Mouse (Mus musculus) C2C12 (cell line): Measurements from ENCODE around the gene Iqca. TPM values are rescaled to one million over a fixed set of nuclear protein-coding genes. Genes with fewer than 3 reads are reported as not detected.

ENCODE experiments used
- H3K27me3 ChIP-seq: one replicate; pipeline ENCODE4 v1.6.1; 2011; ENCODE audit not compliant: control insufficient read depth, insufficient read depth, insufficient read length
- H3K36me3 ChIP-seq: one replicate; pipeline ENCODE4 v1.6.1; 2011; ENCODE audit not compliant: control insufficient read depth, insufficient read depth
- H3K4me3 ChIP-seq: one replicate; pipeline ENCODE4 v1.5.1; 2011; ENCODE audit warnings: mild to moderate bottlenecking, control low read depth; ENCODE audit not compliant: poor library complexity, insufficient read depth, severe bottlenecking
- H3K79me2 ChIP-seq: one replicate; pipeline ENCODE4 v1.6.1; 2011; ENCODE audit not compliant: control insufficient read depth, insufficient read depth
- H3K79me3 ChIP-seq: one replicate; pipeline ENCODE4 v1.6.1; 2011; ENCODE audit warnings: low read depth, control low read depth
- H3ac ChIP-seq: one replicate; pipeline ENCODE3; 2011; ENCODE audit warnings: low read depth; ENCODE audit not compliant: control insufficient read depth, insufficient read length
- CEBPB ChIP-seq: IDR thresholded peaks from one replicate; pipeline ENCODE4 v1.6.1; 2011; ENCODE audit warnings: low read depth, mild to moderate bottlenecking, control low read depth, moderate library complexity
- CTCF ChIP-seq: IDR thresholded peaks from one replicate; pipeline ENCODE4 v1.5.1; 2011; ENCODE audit not compliant: control insufficient read depth, insufficient read depth, insufficient read length
- FOSL1 ChIP-seq: IDR thresholded peaks from one replicate; pipeline ENCODE4 v1.8.0; 2011; ENCODE audit warnings: mild to moderate bottlenecking, low read length; ENCODE audit not compliant: poor library complexity, insufficient read depth, severe bottlenecking
- MAX ChIP-seq: IDR thresholded peaks from one replicate; pipeline ENCODE4 v1.6.1; 2011; ENCODE audit warnings: mild to moderate bottlenecking, control low read depth
- MYOD1 ChIP-seq: IDR thresholded peaks from one replicate; pipeline ENCODE4 v1.6.1; 2011; ENCODE audit warnings: low read depth; ENCODE audit not compliant: control insufficient read depth, insufficient read length
- MYOG ChIP-seq: IDR thresholded peaks from one replicate; pipeline ENCODE4 v1.6.1; 2011; ENCODE audit not compliant: control insufficient read depth, insufficient read length; ENCODE audit errors: extremely low read depth
- USF1 ChIP-seq: IDR thresholded peaks from one replicate; pipeline ENCODE4 v1.6.1; 2011; ENCODE audit warnings: low read depth, mild to moderate bottlenecking, control low read depth, moderate library complexity
- polyA plus RNA-seq: library from polyadenylated mRNA; unstranded; fragments of >200 nt; fragmentation: generic; extraction: Trizol; gene quantifications from one replicate; pipeline ENCODE4 v1.2.1, GENCODE M21; 2012; ENCODE audit warnings: missing spikeins

The Iqca gene
- polyA plus RNA-seq, 1 experiment, result not detected

- Histone ChIP-seq H3K79me2 (no peaks in the 10 kb centered on the region), H3K79me3 (no peaks in the 10 kb centered on the region), H3K36me3 (no peaks in the 10 kb centered on the region), H3ac (no peak overlapping the region), H3K4me3 (no peak overlapping the region), H3K27me3 (no peaks in the 10 kb centered on the region)
- TF ChIP-seq MYOG (no peak), FOSL1 (no peak), CTCF (no peak), MAX (no peak), CEBPB (no peak), USF1 (no peak), MYOD1 (no peak)
Observed at GRCm38 (mm10) chr1:90050046-90050739, 103.0 kb downstream of the Iqca start.

- Histone ChIP-seq H3K27me3 (no peaks in the 10 kb centered on the region), H3K4me3 (no peak overlapping the region), H3K79me2 (no peaks in the 10 kb centered on the region), H3K36me3 (no peaks in the 10 kb centered on the region), H3K79me3 (no peaks in the 10 kb centered on the region), H3ac (no peak overlapping the region)
- TF ChIP-seq FOSL1 (no peak), MAX (no peak), MYOG (no peak), USF1 (no peak), CTCF (no peak), CEBPB (no peak), MYOD1 (no peak)
Observed at GRCm38 (mm10) chr1:90028305-90028704, 124.9 kb downstream of the Iqca start.

DNA sequence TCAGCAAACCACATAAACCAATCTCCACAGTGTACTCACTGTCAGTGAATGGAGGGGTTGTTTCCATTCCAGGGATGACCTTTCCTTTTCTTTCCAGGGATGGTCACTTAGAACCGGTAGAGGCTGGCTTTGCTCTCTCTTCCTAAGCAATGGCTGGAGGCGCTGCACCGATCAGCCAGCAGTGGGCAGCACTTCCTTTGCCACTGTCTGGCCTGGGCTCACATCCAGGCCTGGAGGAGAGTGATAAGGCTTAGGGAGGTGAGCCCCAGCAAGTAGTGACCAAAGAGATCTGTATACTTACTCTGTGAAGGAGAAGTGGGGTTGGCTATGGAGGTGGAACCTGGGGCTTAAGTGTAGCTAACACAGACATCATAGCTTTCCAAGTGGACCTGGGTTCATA is 126.3 kb downstream of the Iqca start:
- no peak for TF ChIP-seq MYOD1
- no peak for TF ChIP-seq USF1
- TF ChIP-seq MYOG, result no peak
- TF ChIP-seq CTCF, result peak; percentile 74
- Histone ChIP-seq H3K4me3 (no peak overlapping the region), H3K79me3 (no peaks in the 10 kb centered on the region), H3K27me3 (no peaks in the 10 kb centered on the region), H3ac (no peak overlapping the region), H3K79me2 (no peaks in the 10 kb centered on the region), H3K36me3 (no peaks in the 10 kb centered on the region)

DNA sequence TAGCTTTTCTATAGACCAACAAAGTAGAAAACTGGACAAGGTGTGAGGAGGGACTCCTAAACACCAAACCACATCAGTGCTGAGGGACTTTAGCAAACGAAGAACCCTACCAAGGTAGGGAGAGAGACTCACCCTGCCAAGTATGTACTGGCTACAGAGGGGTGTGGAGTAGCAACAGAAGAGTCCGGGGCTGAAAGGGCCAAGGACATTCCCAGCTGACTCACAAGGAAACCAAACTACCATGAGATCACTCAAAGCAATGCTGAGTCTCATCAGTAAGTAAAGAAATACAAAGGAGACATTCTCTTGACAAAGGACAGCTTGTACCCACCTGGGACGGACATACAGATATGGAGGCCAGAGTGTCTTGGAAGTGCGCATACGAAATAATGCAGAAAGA is 132.9 kb downstream of the Iqca start:
- Histone ChIP-seq H3K79me3 (no peaks in the 10 kb centered on the region), H3K4me3 (no peak overlapping the region), H3ac (no peak overlapping the region), H3K79me2 (no peaks in the 10 kb centered on the region), H3K36me3 (no peaks in the 10 kb centered on the region), H3K27me3 (no peaks in the 10 kb centered on the region)
- TF ChIP-seq MYOD1 (no peak), FOSL1 (no peak), CEBPB (no peak), MAX (no peak), MYOG (no peak)

DNA sequence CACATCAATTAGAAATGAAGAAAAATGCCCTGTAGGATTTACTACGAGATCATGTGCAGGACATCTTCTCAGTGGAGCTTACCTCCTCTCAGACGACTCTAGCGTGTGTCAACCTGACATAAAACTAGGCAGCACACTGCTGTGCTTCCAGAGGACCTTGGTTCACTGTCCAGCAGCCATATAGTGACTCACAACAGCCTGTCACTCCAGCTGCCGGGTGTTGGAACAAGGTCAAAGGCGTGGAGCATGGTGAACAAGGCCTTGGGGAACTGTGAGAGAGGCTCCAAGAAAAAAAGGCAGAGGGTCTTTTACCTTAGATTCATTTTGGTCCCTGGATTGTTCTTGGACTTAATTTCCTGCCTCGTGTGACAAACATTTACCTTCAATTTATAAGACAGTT is 135.1 kb downstream of the Iqca start:
- H3K27me3 ChIP-seq, result no peaks in the 10 kb centered on the region
- H3K79me3 ChIP-seq, result no peaks in the 10 kb centered on the region
- no peak overlapping the region for H3K4me3 ChIP-seq
- H3ac ChIP-seq, result no peak overlapping the region
- no peaks in the 10 kb centered on the region for H3K36me3 ChIP-seq
- H3K79me2 ChIP-seq, result no peaks in the 10 kb centered on the region
- no peak for TF ChIP-seq CTCF
- no peak for TF ChIP-seq FOSL1
- TF ChIP-seq CEBPB, result no peak
- no peak for TF ChIP-seq MAX
- TF ChIP-seq MYOD1, result no peak
- no peak for TF ChIP-seq USF1
- no peak for TF ChIP-seq MYOG

- no peaks in the 10 kb centered on the region for H3K27me3 ChIP-seq
- H3ac ChIP-seq, result no peak within 1 kb of the TSS
- no peak for TF ChIP-seq FOSL1
- no peak for TF ChIP-seq CTCF
- TF ChIP-seq USF1, result no peak
- TF ChIP-seq MAX, result no peak
- TF ChIP-seq MYOG, result no peak
- no peak for TF ChIP-seq MYOD1
- TF ChIP-seq CEBPB, result no peak
- H3K36me3 ChIP-seq, result no peaks in the 10 kb centered on the region
- H3K79me2 ChIP-seq, result no peaks in the 10 kb centered on the region
- no peak within 1 kb of the TSS for H3K4me3 ChIP-seq
- H3K79me3 ChIP-seq, result no peaks in the 10 kb centered on the region
Observed at GRCm38 (mm10) chr1:90014446-90014845, 138.8 kb downstream of the Iqca start, which contains the start of gene Asb18. Asb18 (minus strand) TSS chr1:90014666.
